Mouse (Mus musculus) heart, adult 2 months (tissue): ENCODE results near the gene Car10. TPM values are rescaled to one million over a fixed set of nuclear protein-coding genes. Genes with fewer than 3 reads are reported as not detected.

ENCODE experiments used
- DNase-seq, 2 experiments: peaks; one replicate each; pipeline ENCODE4 v3.0.0; 2021
- H3K27ac ChIP-seq: fragments of 200-600 bp; 2 replicates; pipeline ENCODE4 v1.8.1; 2022
- H3K27me3 ChIP-seq: fragments of 200-500 bp; 2 replicates; pipeline ENCODE4 v1.6.1; 2012; ENCODE audit warnings: mild to moderate bottlenecking, low read length, inconsistent platforms, mixed read lengths; ENCODE audit not compliant: control insufficient read depth, insufficient read depth
- H3K36me3 ChIP-seq: fragments of 200-500 bp; 2 replicates; pipeline ENCODE4 v1.6.1; 2012; ENCODE audit warnings: low read length, inconsistent platforms; ENCODE audit not compliant: control insufficient read depth, insufficient read depth
- H3K4me1 ChIP-seq: fragments of 200-500 bp; 2 replicates; pipeline ENCODE4 v1.6.1; 2011; ENCODE audit warnings: low read length; ENCODE audit not compliant: control insufficient read depth, insufficient read depth
- H3K4me3 ChIP-seq: fragments of 200-600 bp; 2 replicates; pipeline ENCODE4 v1.8.1; 2022
- H3K79me2 ChIP-seq: fragments of 200-500 bp; replicated peaks from 2 replicates; pipeline ENCODE4 v1.6.1; 2012; ENCODE audit warnings: mild to moderate bottlenecking, inconsistent platforms, low read length, moderate library complexity, mixed read lengths; ENCODE audit not compliant: control insufficient read depth, insufficient read depth
- H3K9ac ChIP-seq: fragments of 200-500 bp; 2 replicates; pipeline ENCODE4 v1.6.1; 2012; ENCODE audit warnings: low read depth, mild to moderate bottlenecking, control low read depth, inconsistent platforms, low read length, mixed read lengths
- CTCF ChIP-seq: fragments of 200-600 bp; IDR thresholded peaks from 2 replicates; pipeline ENCODE4 v1.8.1; 2022; ENCODE audit warnings: antibody characterized with exemption, mild to moderate bottlenecking, moderate library complexity
- EP300 ChIP-seq: fragments of 200-500 bp; IDR thresholded peaks from 2 replicates; pipeline ENCODE4 v1.6.1; 2011; ENCODE audit warnings: low read depth, low read length, control low read depth; ENCODE audit not compliant: insufficient read depth
- POLR2A ChIP-seq: fragments of 200-500 bp; IDR thresholded peaks from 2 replicates; pipeline ENCODE4 v1.6.1; 2011; ENCODE audit warnings: mild to moderate bottlenecking, low read depth, low read length, control low read depth; ENCODE audit not compliant: insufficient read depth
- WGBS: fragments of 180-500 bp; shearing (Covaris S2); methylation state at CpG from one replicate; pipeline ENCODE4 v1.1.7; 2018; 5-methylcytosine and 5-hydroxymethylcytosine counted together
- intact Hi-C: fragments of 180-260 bp; cut with DNase I; formaldehyde crosslinking; loops from one replicate; pipeline ENCODE4 v1.15.1; 2025
- polyA plus RNA-seq: library from polyadenylated mRNA; depleted of rRNA; stranded (reverse); fragments of >200 nt; gene quantifications from 2 replicates; pipeline ENCODE4 v1.2.3, GENCODE M21; 2012
- total RNA-seq, 2 experiments: library from RNA; stranded (reverse); gene quantifications; 2 replicates each; pipeline ENCODE4 v1.2.3; 2021

The Car10 gene
- total and polyA plus RNA-seq, 3 experiments, result not detected

DNA sequence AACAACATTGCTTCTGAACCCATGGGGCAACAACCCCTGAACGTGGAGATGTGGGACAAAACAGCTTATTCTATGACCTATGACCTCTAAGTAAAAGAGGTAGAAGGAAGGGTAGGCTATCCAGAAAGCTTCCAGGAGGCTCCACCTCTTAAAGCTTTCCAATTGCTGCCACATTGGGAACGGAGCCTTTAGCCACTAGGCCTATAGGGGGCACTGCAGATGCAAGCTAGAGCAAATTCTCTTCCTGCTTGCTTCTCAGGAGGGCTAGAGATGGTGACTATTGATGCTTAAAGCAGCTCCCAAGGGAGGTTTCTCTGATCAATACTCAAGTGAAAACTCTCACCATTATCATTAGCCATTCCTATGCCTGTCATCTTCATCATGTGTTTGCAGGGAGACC, 416.6 kb downstream of the Car10 start:
- H3K79me2 ChIP-seq, result no peaks in the 10 kb centered on the region
- no peaks in the 10 kb centered on the region for H3K4me1 ChIP-seq
- TF ChIP-seq POLR2A (no peak), EP300 (no peak), CTCF (no peak)
- H3K9ac ChIP-seq, result no peak overlapping the region
- no peak for DNase-seq
- intact Hi-C loops, result no loop called here
- H3K4me3 ChIP-seq, result no peak overlapping the region
- H3K36me3 ChIP-seq, result no peaks in the 10 kb centered on the region
- no peak overlapping the region for H3K27ac ChIP-seq
- no peaks in the 10 kb centered on the region for H3K27me3 ChIP-seq
- 39% methylated on average over 2 of the region's 2 CpGs for WGBS

DNA sequence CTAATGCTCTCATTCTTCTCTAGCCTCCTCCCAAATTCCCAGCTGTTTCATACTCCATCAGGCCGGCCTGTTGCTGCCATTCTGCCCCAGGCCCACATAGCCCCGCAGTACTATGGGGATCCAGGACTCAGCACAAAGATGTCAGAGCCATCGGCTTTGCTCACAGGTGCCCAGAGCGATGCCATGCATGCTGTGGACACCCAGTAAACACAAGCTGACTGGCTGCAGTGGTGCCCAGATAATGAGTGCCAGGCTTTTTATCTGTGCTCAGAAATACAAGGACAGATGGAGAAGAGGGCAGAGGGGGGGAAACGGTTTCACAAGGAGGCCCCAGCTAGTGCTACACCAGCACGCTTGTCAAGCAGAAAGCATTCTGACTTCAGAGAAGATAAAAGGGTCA, 417.7 kb downstream of the Car10 start:
- H3K27ac ChIP-seq, result no peak overlapping the region
- H3K4me3 ChIP-seq, result no peak overlapping the region
- TF ChIP-seq EP300, result no peak
- no peak for TF ChIP-seq CTCF
- no peak for TF ChIP-seq POLR2A
- no peaks in the 10 kb centered on the region for H3K27me3 ChIP-seq
- intact Hi-C loops, result no loop called here
- DNase-seq, result no peak
- WGBS, result 76% methylated on average over 6 of the region's 6 CpGs
- no peaks in the 10 kb centered on the region for H3K4me1 ChIP-seq
- no peaks in the 10 kb centered on the region for H3K79me2 ChIP-seq
- H3K9ac ChIP-seq, result no peak overlapping the region
- H3K36me3 ChIP-seq, result no peaks in the 10 kb centered on the region

DNA sequence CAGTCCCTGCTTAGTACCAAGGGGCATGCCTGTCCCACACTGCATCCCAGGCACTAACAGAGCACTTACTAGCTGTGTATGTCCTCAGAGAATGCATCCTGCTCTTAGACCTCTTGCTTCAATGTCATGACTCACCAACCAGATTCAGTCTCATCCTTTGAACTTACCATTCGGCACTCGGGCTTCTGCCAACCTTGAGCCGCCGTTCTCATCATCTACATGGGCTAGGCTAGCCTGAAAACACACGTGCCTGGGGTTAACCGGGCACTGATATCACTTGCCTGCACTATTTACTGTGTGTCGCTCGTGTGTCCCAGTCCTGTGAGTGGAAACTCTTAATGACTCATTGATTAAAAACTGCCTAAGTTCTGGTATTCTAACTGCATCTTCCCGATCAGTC, 418.4 kb downstream of the Car10 start:
- TF ChIP-seq CTCF, result no peak
- TF ChIP-seq POLR2A, result no peak
- TF ChIP-seq EP300, result no peak
- Histone ChIP-seq H3K36me3 (no peaks in the 10 kb centered on the region), H3K79me2 (no peaks in the 10 kb centered on the region), H3K4me3 (no peak overlapping the region), H3K27ac (no peak overlapping the region), H3K4me1 (no peaks in the 10 kb centered on the region), H3K9ac (no peak overlapping the region), H3K27me3 (no peaks in the 10 kb centered on the region)
- DNase-seq, result no peak
- WGBS, result 79% methylated on average over 9 of the region's 9 CpGs
- intact Hi-C loops, result no loop called here

DNA sequence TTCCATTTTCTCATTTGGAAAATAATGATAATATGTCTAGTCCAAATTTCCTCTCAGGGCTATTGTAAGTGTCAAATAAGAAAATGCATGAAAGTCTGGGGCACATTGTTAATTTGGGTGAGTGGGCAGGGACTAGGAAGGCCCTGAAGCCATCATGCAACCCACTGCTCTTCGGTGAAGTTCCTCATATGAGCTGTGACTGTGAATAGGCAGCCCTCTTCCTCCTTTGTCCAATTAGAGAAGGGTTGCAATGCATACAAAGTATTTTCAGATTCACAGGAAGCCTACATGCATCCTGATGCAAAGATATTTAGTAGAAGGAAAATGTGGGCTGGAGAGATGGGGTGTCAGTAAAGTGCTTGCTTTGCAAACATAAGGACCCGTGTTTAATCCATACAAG, 419.1 kb downstream of the Car10 start:
- no peak overlapping the region for H3K27ac ChIP-seq
- no peak overlapping the region for H3K9ac ChIP-seq
- H3K79me2 ChIP-seq, result no peaks in the 10 kb centered on the region
- TF ChIP-seq CTCF, result no peak
- no peak for TF ChIP-seq POLR2A
- no peak for TF ChIP-seq EP300
- intact Hi-C loops, result no loop called here
- H3K36me3 ChIP-seq, result no peaks in the 10 kb centered on the region
- no peaks in the 10 kb centered on the region for H3K4me1 ChIP-seq
- no peak overlapping the region for H3K4me3 ChIP-seq
- no peaks in the 10 kb centered on the region for H3K27me3 ChIP-seq
- DNase-seq, result no peak
- 71% methylated on average over 2 of the region's 2 CpGs for WGBS

DNA sequence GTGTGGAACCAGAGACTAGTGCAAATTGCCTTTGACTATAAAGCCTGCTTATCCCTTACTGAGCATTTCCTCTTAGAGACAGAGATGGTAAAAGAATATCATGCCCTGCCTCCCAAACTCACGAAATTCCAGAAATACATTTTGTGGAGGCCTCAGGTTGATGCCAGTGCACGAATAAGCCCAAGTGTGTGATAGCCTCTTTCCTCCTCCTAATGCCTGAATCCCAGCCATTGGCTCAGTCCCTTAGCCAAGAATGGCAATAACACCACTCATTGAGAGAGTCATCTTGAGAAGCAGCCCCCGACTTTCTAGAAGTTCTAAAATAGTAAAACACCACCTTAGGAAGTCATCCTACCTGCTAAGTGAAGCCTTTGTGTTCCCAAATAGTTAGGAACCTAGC, 424.7 kb downstream of the Car10 start:
- WGBS, result 67% methylated on average over 3 of the region's 3 CpGs
- Histone ChIP-seq H3K79me2 (no peaks in the 10 kb centered on the region), H3K4me1 (no peaks in the 10 kb centered on the region), H3K4me3 (no peak overlapping the region), H3K27me3 (no peaks in the 10 kb centered on the region), H3K9ac (no peak overlapping the region), H3K36me3 (no peaks in the 10 kb centered on the region), H3K27ac (no peak overlapping the region)
- TF ChIP-seq EP300 (no peak), CTCF (no peak), POLR2A (no peak)
- intact Hi-C loops, result no loop called here
- no peak for DNase-seq

DNA sequence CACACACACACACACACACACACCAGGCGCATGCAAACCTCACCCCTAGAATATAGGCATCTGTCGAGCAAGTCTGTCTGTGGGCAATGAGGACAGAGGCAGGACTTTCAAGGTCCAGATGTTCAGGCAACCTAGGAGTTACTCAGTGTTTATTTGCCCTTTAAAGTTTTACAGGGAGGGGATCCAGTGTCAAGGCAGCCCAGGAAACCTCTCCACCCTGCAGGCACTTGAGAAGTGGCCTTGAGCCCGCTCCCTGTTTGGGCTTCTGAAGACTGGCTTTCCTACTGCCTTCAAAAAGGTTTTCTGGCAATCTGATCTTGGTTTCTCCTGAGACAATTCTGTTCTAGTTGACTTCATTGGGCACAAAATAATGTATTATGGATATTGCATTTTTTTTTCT, 428.1 kb downstream of the Car10 start:
- no peak overlapping the region for H3K27ac ChIP-seq
- intact Hi-C loops, result no loop called here
- WGBS, result 69% methylated on average over 3 of the region's 3 CpGs

More for the DNA sequence above, 428.1 kb downstream of the Car10 start:
- no peak overlapping the region for H3K4me3 ChIP-seq
- H3K79me2 ChIP-seq, result no peaks in the 10 kb centered on the region
- no peaks in the 10 kb centered on the region for H3K4me1 ChIP-seq
- H3K9ac ChIP-seq, result no peak overlapping the region
- H3K36me3 ChIP-seq, result no peaks in the 10 kb centered on the region
- no peaks in the 10 kb centered on the region for H3K27me3 ChIP-seq
- no peak for DNase-seq
- TF ChIP-seq EP300 (no peak), POLR2A (no peak), CTCF (no peak)
